Mouse (Mus musculus) embryonic facial prominence, embryonic 10.5 days (tissue): ENCODE results near the gene Isca2. TPM values are rescaled to one million over a fixed set of nuclear protein-coding genes. Genes with fewer than 3 reads are reported as not detected.
A peak's percentile ranks its signal among the peaks of the same experiment; 100 is the strongest.

Experiments used
- DNase-seq: peaks from one replicate; pipeline ENCODE4 v3.0.0-alpha.2; 2017; ENCODE audit warnings: low spot score
- H3K27ac ChIP-seq: fragments of 300-500 bp; sonication (generic); replicated peaks from 2 replicates; pipeline ENCODE4 v1.5.1; 2016; ENCODE audit warnings: mild to moderate bottlenecking
- H3K27me3 ChIP-seq: fragments of 300-500 bp; sonication (generic); replicated peaks from 2 replicates; pipeline ENCODE4 v1.6.1; 2016; ENCODE audit warnings: low read depth, mild to moderate bottlenecking; ENCODE audit not compliant: poor library complexity, severe bottlenecking
- H3K36me3 ChIP-seq: fragments of 300-500 bp; sonication (generic); replicated peaks from 2 replicates; pipeline ENCODE4 v1.6.1; 2016; ENCODE audit warnings: mild to moderate bottlenecking, moderate library complexity
- H3K4me1 ChIP-seq: fragments of 300-500 bp; sonication (generic); 2 replicates; pipeline ENCODE4 v1.6.1; 2016
- H3K4me3 ChIP-seq: fragments of 300-500 bp; sonication (generic); 2 replicates; pipeline ENCODE4 v1.5.1; 2016; ENCODE audit warnings: mild to moderate bottlenecking, moderate library complexity
- H3K9me3 ChIP-seq: fragments of 300-500 bp; sonication (generic); 2 replicates; pipeline ENCODE4 v1.6.1; 2016; ENCODE audit warnings: mild to moderate bottlenecking
- WGBS: fragments of 180-500 bp; shearing (Covaris S2); methylation state at CpG from one replicate; pipeline ENCODE4 v1.1.7; 2016; 5-methylcytosine and 5-hydroxymethylcytosine counted together
- polyA plus RNA-seq: library from polyadenylated mRNA; unstranded; fragments of >200 nt; fragmentation: Nextera tagmentation; extraction: Ambion mirVana; gene quantifications from 2 replicates; pipeline ENCODE4 v1.2.1, GENCODE M21; 2016

Isca2 gene
- polyA plus RNA-seq, 1 experiment from 2014 or later = 141 TPM

GRCm38 (mm10) chr12:84756016-84756415 lies 17.0 kb upstream of the Isca2 start:
- no peak for DNase-seq
- 92% methylated on average over 10 of the region's 10 CpGs for WGBS
- Histone ChIP-seq H3K27me3 (no peaks in the 10 kb centered on the region), H3K4me3 (no peak overlapping the region), H3K36me3 (peaks cover 71% of the 10 kb centered on the region), H3K27ac (no peak overlapping the region), H3K4me1 (peaks cover 17% of the 10 kb centered on the region), H3K9me3 (no peaks in the 10 kb centered on the region)

- Histone ChIP-seq H3K4me3 (no peak overlapping the region), H3K4me1 (peaks cover 4% of the 10 kb centered on the region; the same call in 1 of the 2 replicates), H3K27ac (no peak overlapping the region), H3K36me3 (peaks cover 96% of the 10 kb centered on the region), H3K9me3 (no peaks in the 10 kb centered on the region), H3K27me3 (no peaks in the 10 kb centered on the region)
- WGBS = 87% methylated on average over 2 of the region's 2 CpGs
- DNase-seq = no peak
Observed at GRCm38 (mm10) chr12:84759063-84759462, 14.0 kb upstream of the Isca2 start.

- Histone ChIP-seq H3K27me3 (no peaks in the 10 kb centered on the region), H3K9me3 (no peaks in the 10 kb centered on the region), H3K36me3 (peaks cover 93% of the 10 kb centered on the region), H3K27ac (no peak overlapping the region), H3K4me3 (no peak overlapping the region), H3K4me1 (peaks cover 4% of the 10 kb centered on the region)
- no peak for DNase-seq
- 90% methylated on average over 5 of the region's 5 CpGs for WGBS
Observed at GRCm38 (mm10) chr12:84762532-84762931, 10.5 kb upstream of the Isca2 start.

- 92% methylated on average over 13 of the region's 13 CpGs for WGBS
- Histone ChIP-seq H3K27ac (no peak overlapping the region), H3K4me3 (no peak overlapping the region), H3K9me3 (no peaks in the 10 kb centered on the region), H3K36me3 (peaks cover 92% of the 10 kb centered on the region), H3K27me3 (no peaks in the 10 kb centered on the region), H3K4me1 (peaks cover 4% of the 10 kb centered on the region)
- DNase-seq = no peak
Observed at GRCm38 (mm10) chr12:84763577-84764218, 9.4 kb upstream of the Isca2 start.

GRCm38 (mm10) chr12:84764756-84765155 lies 8.3 kb upstream of the Isca2 start:
- H3K9me3 ChIP-seq = no peaks in the 10 kb centered on the region
- H3K4me1 ChIP-seq = peaks cover 9% of the 10 kb centered on the region
- H3K27me3 ChIP-seq = no peaks in the 10 kb centered on the region
- peaks cover 92% of the 10 kb centered on the region for H3K36me3 ChIP-seq
- WGBS = 84% methylated on average over 7 of the region's 7 CpGs
- DNase-seq = no peak
- no peak overlapping the region for H3K27ac ChIP-seq
- H3K4me3 ChIP-seq = no peak overlapping the region

- Histone ChIP-seq H3K4me1 (peaks cover 13% of the 10 kb centered on the region), H3K27ac (no peak overlapping the region), H3K9me3 (no peaks in the 10 kb centered on the region), H3K4me3 (no peak overlapping the region), H3K27me3 (no peaks in the 10 kb centered on the region), H3K36me3 (peaks cover 92% of the 10 kb centered on the region)
- WGBS = 93% methylated on average over 15 of the region's 15 CpGs
- no peak for DNase-seq
Observed at GRCm38 (mm10) chr12:84765506-84765905, 7.5 kb upstream of the Isca2 start.

GRCm38 (mm10) chr12:84766113-84766735 lies 6.8 kb upstream of the Isca2 start:
- DNase-seq = no peak
- WGBS = 78% methylated on average over 5 of the region's 5 CpGs
- H3K27me3 ChIP-seq = no peaks in the 10 kb centered on the region
- no peak overlapping the region for H3K27ac ChIP-seq
- H3K36me3 ChIP-seq = peaks cover 90% of the 10 kb centered on the region
- no peaks in the 10 kb centered on the region for H3K9me3 ChIP-seq
- no peak overlapping the region for H3K4me3 ChIP-seq
- H3K4me1 ChIP-seq = peaks cover 18% of the 10 kb centered on the region

- H3K27me3 ChIP-seq = no peaks in the 10 kb centered on the region
- peaks cover 26% of the 10 kb centered on the region for H3K4me1 ChIP-seq
- 91% methylated on average over 6 of the region's 6 CpGs for WGBS
- no peaks in the 10 kb centered on the region for H3K9me3 ChIP-seq
- H3K27ac ChIP-seq = no peak overlapping the region
- no peak for DNase-seq
- H3K36me3 ChIP-seq = peaks cover 78% of the 10 kb centered on the region
- no peak overlapping the region for H3K4me3 ChIP-seq
Observed at GRCm38 (mm10) chr12:84767510-84767909, 5.5 kb upstream of the Isca2 start.

- Histone ChIP-seq H3K27ac (no peak overlapping the region), H3K4me1 (peaks cover 38% of the 10 kb centered on the region), H3K4me3 (no peak overlapping the region), H3K36me3 (peaks cover 59% of the 10 kb centered on the region), H3K27me3 (no peaks in the 10 kb centered on the region), H3K9me3 (no peaks in the 10 kb centered on the region)
- DNase-seq = no peak
- 95% methylated on average over 7 of the region's 7 CpGs for WGBS
Observed at GRCm38 (mm10) chr12:84769624-84770023, 3.4 kb upstream of the Isca2 start.

- Histone ChIP-seq H3K36me3 (peaks cover 52% of the 10 kb centered on the region), H3K27ac (peak overlapping the region; percentile 94), H3K9me3 (no peaks in the 10 kb centered on the region), H3K4me3 (peak overlapping the region; percentile 76), H3K4me1 (peaks cover 34% of the 10 kb centered on the region), H3K27me3 (no peaks in the 10 kb centered on the region)
- WGBS = 9% methylated on average over 10 of the region's 10 CpGs
- peak; percentile 48 for DNase-seq
Observed at GRCm38 (mm10) chr12:84771981-84772520, 1.0 kb upstream of the Isca2 start.

- Histone ChIP-seq H3K27ac (peak overlapping the region; percentile 94), H3K4me1 (peaks cover 34% of the 10 kb centered on the region), H3K4me3 (peak overlapping the region; percentile 76), H3K9me3 (no peaks in the 10 kb centered on the region), H3K36me3 (peaks cover 39% of the 10 kb centered on the region), H3K27me3 (no peaks in the 10 kb centered on the region)
- WGBS = 1% methylated on average over 20 of the region's 20 CpGs
- no peak for DNase-seq
Observed at GRCm38 (mm10) chr12:84773476-84773875, 425 bp downstream of the Isca2 start.

- H3K36me3 ChIP-seq = peaks cover 31% of the 10 kb centered on the region
- H3K27me3 ChIP-seq = no peaks in the 10 kb centered on the region
- H3K4me1 ChIP-seq = peaks cover 32% of the 10 kb centered on the region
- H3K9me3 ChIP-seq = no peaks in the 10 kb centered on the region
- peak overlapping the region; percentile 76 for H3K4me3 ChIP-seq
- no peak overlapping the region for H3K27ac ChIP-seq
- 94% methylated on average over 6 of the region's 6 CpGs for WGBS
- no peak for DNase-seq
Observed at GRCm38 (mm10) chr12:84774376-84774775, 1.3 kb downstream of the Isca2 start.

GRCm38 (mm10) chr12:84776229-84776628 lies 3.2 kb downstream of the Isca2 start:
- Histone ChIP-seq H3K27me3 (no peaks in the 10 kb centered on the region), H3K4me3 (no peak overlapping the region)

More at GRCm38 (mm10) chr12:84776229-84776628, 3.2 kb downstream of the Isca2 start:
- peaks cover 20% of the 10 kb centered on the region for H3K4me1 ChIP-seq
- H3K36me3 ChIP-seq = peaks cover 14% of the 10 kb centered on the region
- H3K27ac ChIP-seq = no peak overlapping the region
- DNase-seq = no peak
- no peaks in the 10 kb centered on the region for H3K9me3 ChIP-seq
